Mouse (Mus musculus): ENCODE data around the gene Ppp1r11. TPM values are rescaled to one million over a fixed set of nuclear protein-coding genes. Genes with fewer than 3 reads are reported as not detected.
A peak's percentile ranks its signal among the peaks of the same experiment; 100 is the strongest.

Ppp1r11 gene
- 77.9 and 79.7 TPM in 2 replicates for polyA plus RNA-seq (2015; fragmentation: Nextera tagmentation; extraction: Ambion mirVana)

- DNase-seq (ENCODE audit: low spot score): peak; percentile 97
- Histone ChIP-seq H3K9ac (ENCODE audit: low read length) (peak within 1 kb of the TSS; percentile 68), H3K9me3 (ENCODE audit: control insufficient read depth, low read length) (no peaks in the 10 kb centered on the region), H3K36me3 (ENCODE audit: control insufficient read depth, insufficient read depth, low read length) (no peaks in the 10 kb centered on the region), H3K27ac (replicated peaks) (peak within 1 kb of the TSS; percentile 42; the same call in 1 of the 2 replicates), H3K4me3 (ENCODE audit: low read depth, low read length) (peak within 1 kb of the TSS; percentile 72), H3K4me2 (replicated peaks; ENCODE audit: low read depth) (peak within 1 kb of the TSS; percentile 70), H3K4me1 (replicated peaks; ENCODE audit: control insufficient read depth, insufficient read depth) (no peaks in the 10 kb centered on the region), H3K27me3 (ENCODE audit: control insufficient read depth, insufficient read depth, low read length) (no peaks in the 10 kb centered on the region; the same call in 1 of the 2 replicates)
- peak; percentile 99 for ATAC-seq (ENCODE audit: low FRiP score, low TSS enrichment)
- WGBS: 2% methylated on average over 36 of the region's 36 CpGs
- TF ChIP-seq EP300 (optimal IDR thresholded peaks at IDR 0.05): no peak
- TF ChIP-seq CTCF (IDR thresholded peaks at IDR 0.05; ENCODE audit: low read depth): no peak
These were observed at the start of gene Ppp1r11 for GRCm38 (mm10) chr17:36950981-36951947. Gene Ppp1r11, minus strand, starts transcription at chr17:36951741.

GRCm38 (mm10) chr17:37000863-37001262 is 49.3 kb upstream of the Ppp1r11 start, which contains the start of gene Zfp57:
Gene Zfp57, plus strand, starts transcription at chr17:37001163.
- no peak for ATAC-seq (ENCODE audit: low FRiP score, low TSS enrichment)
- no peak within 1 kb of the TSS for H3K27ac ChIP-seq (replicated peaks)
- H3K4me3 ChIP-seq (ENCODE audit: low read depth, low read length): peak within 1 kb of the TSS; percentile 59; the same call in 1 of the 2 replicates
- no peak for TF ChIP-seq EP300 (optimal IDR thresholded peaks at IDR 0.05)
- TF ChIP-seq CTCF (IDR thresholded peaks at IDR 0.05; ENCODE audit: low read depth): no peak
- WGBS: 94% methylated on average over 7 of the region's 7 CpGs
- H3K4me1 ChIP-seq (replicated peaks; ENCODE audit: control insufficient read depth, insufficient read depth): no peaks in the 10 kb centered on the region
- DNase-seq (ENCODE audit: low spot score): no peak
- no peaks in the 10 kb centered on the region for H3K9me3 ChIP-seq (ENCODE audit: control insufficient read depth, low read length)
- no peaks in the 10 kb centered on the region for H3K36me3 ChIP-seq (ENCODE audit: control insufficient read depth, insufficient read depth, low read length)
- no peak within 1 kb of the TSS for H3K4me2 ChIP-seq (replicated peaks; ENCODE audit: low read depth)
- no peaks in the 10 kb centered on the region for H3K27me3 ChIP-seq (ENCODE audit: control insufficient read depth, insufficient read depth, low read length)
- H3K9ac ChIP-seq (ENCODE audit: low read length): no peak within 1 kb of the TSS

- WGBS: 58% methylated on average over 2 of the region's 2 CpGs
- DNase-seq (ENCODE audit: low spot score) (no peak), ATAC-seq (ENCODE audit: low FRiP score, low TSS enrichment) (no peak)
- H3K9ac ChIP-seq (ENCODE audit: low read length): no peak overlapping the region
- H3K4me2 ChIP-seq (replicated peaks; ENCODE audit: low read depth): no peak overlapping the region
- H3K9me3 ChIP-seq (ENCODE audit: control insufficient read depth, low read length): no peaks in the 10 kb centered on the region
- no peaks in the 10 kb centered on the region for H3K4me1 ChIP-seq (replicated peaks; ENCODE audit: control insufficient read depth, insufficient read depth)
- H3K27ac ChIP-seq (replicated peaks): no peak overlapping the region
- no peaks in the 10 kb centered on the region for H3K27me3 ChIP-seq (ENCODE audit: control insufficient read depth, insufficient read depth, low read length)
- TF ChIP-seq CTCF (IDR thresholded peaks at IDR 0.05; ENCODE audit: low read depth) (no peak), EP300 (optimal IDR thresholded peaks at IDR 0.05) (no peak)
- H3K36me3 ChIP-seq (ENCODE audit: control insufficient read depth, insufficient read depth, low read length): no peaks in the 10 kb centered on the region
- no peak overlapping the region for H3K4me3 ChIP-seq (ENCODE audit: low read depth, low read length)
These were observed 46.9 kb upstream of the Ppp1r11 start for GRCm38 (mm10) chr17:36998477-36998876.

- Histone ChIP-seq H3K27me3 (ENCODE audit: control insufficient read depth, insufficient read depth, low read length) (no peaks in the 10 kb centered on the region), H3K4me1 (replicated peaks; ENCODE audit: control insufficient read depth, insufficient read depth) (no peaks in the 10 kb centered on the region), H3K4me2 (replicated peaks; ENCODE audit: low read depth) (no peak overlapping the region), H3K9me3 (ENCODE audit: control insufficient read depth, low read length) (no peaks in the 10 kb centered on the region), H3K9ac (ENCODE audit: low read length) (no peak overlapping the region), H3K27ac (replicated peaks) (no peak overlapping the region), H3K4me3 (ENCODE audit: low read depth, low read length) (no peak overlapping the region), H3K36me3 (ENCODE audit: control insufficient read depth, insufficient read depth, low read length) (no peaks in the 10 kb centered on the region)
- ATAC-seq (ENCODE audit: low FRiP score, low TSS enrichment): peak; percentile 63; the same call in 1 of the 2 replicates
- TF ChIP-seq CTCF (IDR thresholded peaks at IDR 0.05; ENCODE audit: low read depth) (peak; percentile 91), EP300 (optimal IDR thresholded peaks at IDR 0.05) (no peak)
- peak; percentile 78 for DNase-seq (ENCODE audit: low spot score)
- WGBS: 26% methylated on average over 7 of the region's 7 CpGs
These were observed 45.6 kb upstream of the Ppp1r11 start for GRCm38 (mm10) chr17:36997033-36997735.

- TF ChIP-seq EP300 (optimal IDR thresholded peaks at IDR 0.05) (no peak), CTCF (IDR thresholded peaks at IDR 0.05; ENCODE audit: low read depth) (no peak)
- H3K4me3 ChIP-seq (ENCODE audit: low read depth, low read length): no peak overlapping the region
- H3K27ac ChIP-seq (replicated peaks): no peak overlapping the region
- no peak for DNase-seq (ENCODE audit: low spot score)
- 56% methylated on average over 3 of the region's 3 CpGs for WGBS
- H3K36me3 ChIP-seq (ENCODE audit: control insufficient read depth, insufficient read depth, low read length): no peaks in the 10 kb centered on the region
- no peaks in the 10 kb centered on the region for H3K9me3 ChIP-seq (ENCODE audit: control insufficient read depth, low read length)
- no peaks in the 10 kb centered on the region for H3K4me1 ChIP-seq (replicated peaks; ENCODE audit: control insufficient read depth, insufficient read depth)
- H3K27me3 ChIP-seq (ENCODE audit: control insufficient read depth, insufficient read depth, low read length): no peaks in the 10 kb centered on the region
- H3K9ac ChIP-seq (ENCODE audit: low read length): no peak overlapping the region
- ATAC-seq (ENCODE audit: low FRiP score, low TSS enrichment): no peak
- H3K4me2 ChIP-seq (replicated peaks; ENCODE audit: low read depth): no peak overlapping the region
These were observed 43.9 kb upstream of the Ppp1r11 start for GRCm38 (mm10) chr17:36995448-36995847.

Data from stomach, postnatal 0 days (tissue).